Mouse (Mus musculus) adrenal gland, postnatal 0 days (tissue): ENCODE results near the gene Uba3. TPM values are rescaled to one million over a fixed set of nuclear protein-coding genes. Genes with fewer than 3 reads are reported as not detected.

Experiments
- polyA plus RNA-seq: library from polyadenylated mRNA; unstranded; fragments of >200 nt; fragmentation: Nextera tagmentation; extraction: Ambion mirVana; gene quantifications from 2 replicates; pipeline ENCODE4 v1.2.1, GENCODE M21; 2015

The Uba3 gene
- 38.6 and 44.7 TPM in 2 replicates for polyA plus RNA-seq

GRCm38 (mm10) chr6:97205439-97205885 is at the start of gene Uba3:
Gene Uba3 (minus strand): TSS chr6:97205647.

DNA sequence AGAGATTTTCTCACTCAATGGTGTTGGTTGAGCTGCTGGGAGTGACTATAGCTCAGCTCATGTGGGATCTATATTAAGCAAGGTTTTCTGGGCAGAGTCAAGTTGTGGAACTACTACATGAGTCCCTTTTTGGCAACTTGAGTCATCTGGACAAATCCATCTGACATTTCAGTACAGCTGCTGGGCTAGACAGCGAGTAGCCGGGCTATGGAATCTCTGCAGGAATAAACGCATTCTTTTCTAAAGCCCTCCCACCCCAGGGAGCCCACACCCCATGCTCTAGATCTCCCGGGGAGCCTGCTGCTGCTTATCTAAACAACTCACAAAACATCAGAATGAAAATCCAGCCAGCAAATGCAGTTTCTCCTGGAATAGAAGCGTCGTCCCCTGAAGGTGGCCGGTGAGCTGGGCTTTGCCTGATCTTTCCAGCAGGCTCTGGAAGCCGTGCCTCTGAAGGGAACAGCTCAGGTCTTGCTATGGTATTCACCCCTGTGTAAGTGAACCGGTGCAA is 47.3 kb upstream of the Uba3 start, which contains the start of gene Lmod3:
Lmod3 (minus strand) TSS at position 49 of the 511 bp plus-strand sequence.

GRCm38 (mm10) chr6:97210191-97210961 is 4.9 kb upstream of the Uba3 start, which contains the start of gene Arl6ip5:
Gene Arl6ip5 (plus strand): TSS chr6:97210689.

GRCm38 (mm10) chr6:97178491-97179366 is 26.7 kb downstream of the Uba3 start, which contains the start of gene Tmf1:
Gene Tmf1 (minus strand): TSS chr6:97179122.

DNA sequence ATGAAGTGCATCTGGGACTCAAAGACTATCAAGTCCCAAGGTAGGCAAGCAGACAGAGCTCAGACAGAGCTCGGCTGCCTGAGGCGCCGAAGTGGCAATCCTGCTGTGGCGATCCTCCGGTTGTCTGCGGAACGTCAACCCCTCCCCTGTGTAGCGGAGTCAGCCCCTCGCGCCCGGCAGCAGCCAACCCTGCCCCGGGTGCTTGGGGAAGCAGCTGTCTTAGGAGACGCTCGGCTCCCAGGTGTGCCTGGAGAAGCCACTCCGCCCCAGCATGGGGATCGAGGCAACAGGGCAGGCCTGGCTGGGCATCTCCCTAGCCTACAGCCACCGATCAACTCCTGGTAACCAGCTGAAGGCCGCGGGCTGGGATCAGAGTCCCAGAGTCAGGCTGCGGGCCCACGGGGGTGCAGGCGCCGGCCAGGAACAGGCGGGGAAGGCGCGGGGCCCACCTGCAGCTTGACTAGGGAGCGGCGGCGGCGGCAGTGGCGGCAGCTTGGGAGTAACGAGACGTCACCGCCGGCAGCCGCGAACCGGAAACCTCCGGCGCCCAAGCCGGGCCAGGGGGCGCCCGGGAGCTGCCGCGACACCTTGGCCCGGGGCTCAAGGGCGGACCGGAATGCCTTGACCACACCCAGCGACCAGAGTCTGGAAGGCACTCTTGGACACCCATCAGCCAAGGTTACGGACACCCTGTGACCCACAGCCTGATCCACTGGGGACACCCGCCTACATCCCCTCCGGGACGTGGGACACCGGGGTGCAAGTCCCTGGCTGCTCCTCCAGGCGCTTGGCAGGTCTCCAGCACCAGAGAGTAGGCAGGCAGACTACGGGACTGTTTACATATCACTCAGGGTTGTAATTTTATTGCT is 56.8 kb downstream of the Uba3 start, which contains the start of gene Eogt:
Eogt (minus strand) TSS at position 800 of the 869 bp plus-strand sequence.

Other genes starting within 250 kb of the Uba3 start
- gene Fam19a4, start 145.2 kb downstream of the Uba3 start, polyA plus RNA-seq: 0.33 and 0.85 TPM in 2 replicates
- 10.1 and 20.1 TPM in 2 replicates for gene Eogt, start 56.5 kb downstream of the Uba3 start, polyA plus RNA-seq
- gene Tmf1, start 26.5 kb downstream of the Uba3 start, polyA plus RNA-seq: 25.9 and 36.4 TPM in 2 replicates
- 94.1 and 103 TPM in 2 replicates for gene Arl6ip5, start 5.0 kb upstream of the Uba3 start, polyA plus RNA-seq
- gene Lmod3, start 47.1 kb upstream of the Uba3 start, polyA plus RNA-seq: 0.16 and 0.36 TPM in 2 replicates